Mouse (Mus musculus): ENCODE measurements at regions not wholly inside any gene's neighbourhood (a gene's known extent, or its start where the extent isn't known, plus 50 kb on each side); places are given as distances from the start of the nearest gene placed in this dataset.

GRCm38 (mm10) chr15:25135471-25136262 is 277.9 kb downstream of the Basp1 start:
- no peak for TF ChIP-seq CTCF (IDR thresholded peaks at IDR 0.05; ENCODE audit: borderline replicate concordance, insufficient read depth, low read depth, low read length)
- no peak for TF ChIP-seq POLR2A (IDR thresholded peaks at IDR 0.05; ENCODE audit: borderline replicate concordance, insufficient read depth, low read length)
